Mouse (Mus musculus): ENCODE results near the gene Desi1.

The Desi1 gene

DNA sequence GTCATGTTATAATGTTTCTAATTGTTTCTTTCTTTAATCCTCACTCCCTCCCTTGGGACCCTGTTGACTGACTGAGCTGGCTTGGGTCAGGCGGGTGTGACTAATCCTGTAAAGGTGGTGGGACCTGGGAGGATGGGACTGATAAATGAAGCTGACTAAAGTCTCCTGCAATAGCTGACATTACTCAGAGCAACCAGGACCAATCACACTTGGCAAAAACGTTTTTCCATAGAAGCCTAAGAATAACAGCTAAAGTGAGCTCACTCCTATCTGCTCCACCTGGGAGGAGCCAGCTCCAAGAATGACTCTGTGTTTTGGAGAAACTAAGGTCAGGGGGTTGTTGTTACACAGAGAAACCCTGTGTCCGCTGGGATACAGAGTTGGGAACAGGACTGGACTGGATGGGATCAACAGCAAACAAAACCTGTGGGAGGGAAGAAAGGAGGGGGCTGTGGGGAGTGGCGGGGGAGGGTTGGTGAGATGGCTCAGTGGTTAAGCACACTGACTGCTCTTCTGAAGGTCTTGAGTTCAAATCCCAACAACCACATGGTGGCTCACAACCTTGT lies 68.6 kb downstream of the Desi1 start:
- DNase-seq: no peak

GRCm38 (mm10) chr15:81964262-81964661 lies 69.4 kb downstream of the Desi1 start:
- DNase-seq: no peak

DNA sequence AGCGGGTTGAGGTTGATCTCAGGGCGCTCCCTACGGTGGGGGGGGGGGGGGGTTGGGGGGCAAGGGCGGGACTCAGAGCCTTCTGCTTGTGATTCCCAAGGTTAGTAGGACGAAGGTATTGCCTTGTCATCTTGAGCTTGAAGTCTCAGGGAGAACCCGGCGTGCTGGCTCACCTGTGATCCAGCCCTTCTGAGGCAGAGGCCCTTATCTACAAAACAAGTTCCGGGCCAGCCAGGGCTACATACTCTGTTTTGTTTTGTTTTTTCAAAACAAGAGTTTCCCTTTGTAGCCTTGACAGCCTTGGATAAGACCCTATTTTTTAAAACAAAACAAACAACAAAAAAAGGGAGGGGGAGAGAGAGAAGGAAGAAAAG lies 72.6 kb downstream of the Desi1 start:
- no peak for DNase-seq

DNA sequence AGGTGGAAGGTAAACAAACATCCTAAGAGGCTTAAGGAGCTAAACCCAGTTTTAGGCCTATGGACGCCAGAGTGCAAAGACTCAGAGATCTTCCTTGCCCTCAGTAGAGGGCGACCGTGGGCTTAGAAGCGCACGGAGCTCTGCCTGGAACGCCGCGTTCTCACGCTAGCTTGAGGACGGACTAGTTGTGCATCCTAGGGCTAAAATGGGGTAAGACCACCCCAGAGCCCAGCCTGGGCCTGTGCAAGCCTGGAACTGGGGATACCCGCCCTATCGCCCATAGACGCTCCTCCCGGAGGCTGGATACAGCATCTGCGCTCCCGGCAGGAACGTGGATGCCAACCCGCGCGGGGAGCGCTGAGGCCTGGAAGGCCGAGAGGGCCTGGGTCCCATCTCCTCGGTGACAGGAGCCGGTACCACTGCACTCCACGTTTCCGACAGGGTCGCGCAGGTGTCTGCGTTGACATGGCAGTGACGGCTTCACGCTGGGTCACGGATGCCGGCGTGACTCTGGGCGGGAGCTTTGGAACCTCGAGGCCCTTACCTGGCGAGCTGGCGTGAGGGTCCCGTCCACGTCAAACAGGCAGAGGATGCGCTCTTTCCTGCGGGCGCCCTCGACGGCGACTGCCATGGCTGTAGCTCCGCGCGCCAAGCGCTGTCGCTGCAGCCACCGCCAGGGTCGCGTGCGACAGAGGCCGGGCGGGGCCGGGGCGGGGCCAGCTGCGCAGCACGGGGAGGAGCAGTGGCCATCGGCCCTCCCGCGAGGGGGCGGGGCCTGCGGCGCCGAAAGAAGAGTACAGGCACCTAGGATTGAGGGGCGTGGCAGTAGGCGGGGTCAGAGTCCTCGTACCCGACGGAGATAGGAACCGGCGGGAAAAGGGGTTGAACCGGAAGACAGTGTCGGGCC lies 73.2 kb downstream of the Desi1 start, which contains the start of gene Pmm1:
Gene Pmm1 (minus strand): TSS at position 760 of the 907 bp plus-strand sequence.
- DNase-seq: peak; percentile 99

DNA sequence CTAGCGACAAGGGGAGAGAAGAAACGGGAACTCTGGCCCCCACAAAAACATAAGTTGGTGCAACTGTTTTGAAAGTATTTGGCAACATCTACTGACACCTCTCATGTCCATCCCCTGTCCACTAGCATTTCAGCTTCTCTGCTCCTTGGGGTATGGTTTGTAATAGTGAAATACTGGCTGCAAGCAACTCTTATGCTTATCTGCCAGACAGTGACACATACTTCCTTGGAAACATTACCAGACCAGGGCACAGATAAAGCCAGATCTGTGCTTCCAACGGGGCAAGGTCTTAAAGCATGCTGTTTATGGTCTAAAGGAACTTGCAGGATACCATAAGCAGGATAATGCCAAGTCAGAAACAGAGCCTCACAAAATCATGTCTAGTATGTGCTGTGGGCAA lies 74.8 kb downstream of the Desi1 start:
- DNase-seq: no peak

DNA sequence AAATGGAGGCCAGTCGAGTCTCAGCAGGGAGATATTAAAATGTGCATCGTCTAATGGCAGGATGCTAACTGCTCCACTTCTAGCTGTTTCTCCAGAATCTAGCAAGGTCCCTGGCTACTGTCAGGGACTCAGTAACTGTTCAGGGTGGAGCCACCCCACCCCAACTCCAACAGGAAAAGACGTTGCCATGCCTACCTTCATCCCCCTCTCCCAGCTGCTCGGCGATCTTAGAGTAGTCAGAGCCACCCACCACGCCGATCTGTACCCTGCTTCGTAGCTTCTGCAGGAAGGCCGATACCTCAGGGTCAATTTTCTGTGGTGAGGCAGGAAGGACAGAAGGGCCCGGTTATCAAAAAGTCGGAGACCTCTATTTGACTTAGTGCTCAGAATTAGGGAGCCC lies 76.1 kb downstream of the Desi1 start:
- no peak for DNase-seq

DNA sequence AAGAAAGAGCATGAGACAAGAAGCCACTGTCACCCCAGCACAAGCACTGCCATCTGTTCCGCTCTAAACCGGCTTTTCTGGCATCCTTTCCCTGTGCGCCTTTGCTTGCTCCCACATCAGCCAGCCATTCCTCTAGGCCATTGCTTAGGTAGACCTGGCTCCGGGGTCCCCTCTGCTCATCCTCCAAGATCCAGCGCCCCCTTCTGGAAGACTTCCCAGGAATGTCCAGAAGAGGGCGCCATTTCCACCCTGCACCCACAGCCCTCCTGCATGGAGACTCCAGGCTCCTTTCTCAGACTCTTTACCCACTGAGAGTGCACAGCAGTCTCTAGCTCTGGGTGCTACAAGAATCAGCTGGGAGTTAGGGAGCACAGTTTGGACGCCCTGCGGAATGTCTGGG lies 77.2 kb downstream of the Desi1 start:
- peak; percentile 63 for DNase-seq

DNA sequence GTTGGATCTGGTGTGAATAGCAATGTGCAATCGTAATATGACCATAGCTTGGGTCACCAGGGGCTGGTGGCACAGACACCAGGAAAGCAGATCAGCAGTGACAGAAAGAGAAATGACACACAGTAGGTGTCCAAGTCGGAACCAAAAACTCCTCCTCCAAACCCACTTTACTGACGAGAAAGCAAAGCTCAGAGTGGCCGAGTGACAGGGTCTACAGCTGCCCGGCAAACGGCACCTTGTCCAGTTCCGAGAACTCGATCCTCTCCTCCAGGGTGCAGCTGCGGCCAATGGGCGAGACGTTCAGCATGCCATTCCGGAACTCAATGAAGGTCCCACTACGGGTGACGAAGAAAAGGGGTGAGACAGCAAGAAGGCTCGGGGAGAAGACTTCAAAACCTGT lies 78.2 kb downstream of the Desi1 start:
- no peak for DNase-seq

DNA sequence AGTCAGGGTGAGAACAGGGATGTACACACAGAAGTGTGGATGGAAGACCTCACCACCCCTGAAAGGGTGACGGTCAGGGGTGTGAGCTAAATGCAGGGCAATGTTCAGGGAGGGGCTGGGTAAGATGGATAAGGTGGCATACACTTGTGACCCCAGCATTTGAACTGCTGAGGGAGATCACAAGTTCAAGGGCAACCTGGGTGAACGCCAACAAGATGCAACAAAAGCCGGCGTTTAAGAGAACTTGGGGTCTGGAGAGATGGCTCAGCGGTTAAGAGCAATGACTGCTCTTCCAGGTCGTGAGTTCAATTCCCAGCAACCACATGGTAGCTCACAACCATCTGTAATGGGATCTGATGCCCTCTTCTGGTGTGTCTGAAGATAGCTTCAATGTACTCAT lies 78.9 kb downstream of the Desi1 start:
- DNase-seq: no peak

DNA sequence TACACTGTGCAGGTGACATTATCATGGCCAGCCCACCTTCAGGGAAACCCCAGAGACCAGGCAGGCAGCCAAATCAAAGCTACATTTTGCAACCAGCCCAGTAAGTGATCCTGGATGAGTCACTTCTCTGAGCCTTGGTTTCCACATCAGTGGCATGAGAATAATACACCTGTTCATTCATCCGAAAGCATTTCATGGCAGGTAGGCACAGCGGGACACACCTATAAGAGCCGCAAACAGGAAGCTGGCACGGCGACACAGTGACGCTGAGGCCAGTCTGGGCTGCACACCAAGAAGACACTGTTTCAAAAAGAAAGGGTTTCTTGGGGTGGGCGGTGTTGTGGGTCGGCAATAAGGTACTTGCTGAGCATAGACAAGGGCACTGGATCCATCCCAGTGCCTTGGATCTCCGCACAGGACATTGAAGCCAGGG lies 79.5 kb downstream of the Desi1 start:
- no peak for DNase-seq

- no peak for DNase-seq
Observed at GRCm38 (mm10) chr15:81952310-81952709, 81.4 kb downstream of the Desi1 start.

DNA sequence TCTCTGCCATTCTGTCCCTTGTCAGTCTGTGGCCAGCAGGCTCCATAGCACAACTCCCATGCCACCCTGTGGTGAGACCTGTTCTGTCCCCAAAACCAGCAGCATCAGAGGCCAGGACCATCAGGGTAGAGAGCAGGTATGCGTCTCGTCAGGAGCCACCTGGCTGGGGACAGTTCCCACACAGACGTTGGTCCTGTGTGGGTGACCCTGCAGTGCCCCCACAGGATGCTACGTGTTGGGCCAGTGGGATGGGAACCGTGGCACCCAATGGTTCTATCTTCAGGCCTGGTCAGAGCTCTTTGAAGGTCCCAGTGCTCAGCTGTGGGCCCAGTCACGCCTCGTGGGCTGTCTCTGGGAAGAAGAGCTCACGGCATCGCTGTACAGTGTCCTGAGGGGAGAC lies 82.5 kb downstream of the Desi1 start:
- DNase-seq: no peak

- no peak for DNase-seq
Observed at GRCm38 (mm10) chr15:81950716-81951115, 82.9 kb downstream of the Desi1 start.

- no peak for DNase-seq
Observed at GRCm38 (mm10) chr15:81949476-81950131, 84.1 kb downstream of the Desi1 start.

- no peak for DNase-seq
Observed at GRCm38 (mm10) chr15:81949076-81949475, 84.6 kb downstream of the Desi1 start.

DNA sequence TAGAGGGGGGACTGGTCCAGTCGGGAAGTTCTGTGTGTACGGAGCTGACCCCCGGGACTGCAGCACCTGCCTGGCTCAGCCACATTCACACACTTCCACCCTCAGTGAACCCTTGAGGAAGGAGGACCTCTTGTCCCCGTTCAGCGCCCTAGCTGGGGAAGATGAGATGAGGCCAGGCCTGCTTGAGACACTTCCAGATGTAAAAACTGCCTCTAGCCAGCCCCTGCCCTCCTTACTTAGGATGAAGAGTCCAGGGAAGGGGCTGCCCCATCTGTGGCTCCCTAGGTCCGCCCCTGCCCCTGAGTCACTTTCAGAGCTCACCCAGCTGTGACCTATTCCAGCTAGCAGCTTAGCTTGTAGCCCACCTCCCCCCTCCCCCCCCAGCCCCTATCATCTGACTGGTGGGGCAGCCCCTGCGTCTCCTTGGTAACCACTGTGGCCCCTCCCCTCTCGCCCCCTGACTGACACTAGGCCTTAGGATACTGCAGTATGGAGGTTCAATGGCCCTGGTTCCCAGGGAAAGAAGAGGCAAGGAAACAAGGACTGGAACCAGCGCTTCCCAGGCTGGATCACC lies 90.4 kb downstream of the Desi1 start:
- DNase-seq: no peak
